Mouse (Mus musculus) cerebellum, adult 9-10 months (tissue): Measurements from ENCODE around the gene Map7d1.

Experiments
- DNase-seq: peaks from one replicate; pipeline ENCODE4 v3.0.0; 2022

The Map7d1 gene

DNA sequence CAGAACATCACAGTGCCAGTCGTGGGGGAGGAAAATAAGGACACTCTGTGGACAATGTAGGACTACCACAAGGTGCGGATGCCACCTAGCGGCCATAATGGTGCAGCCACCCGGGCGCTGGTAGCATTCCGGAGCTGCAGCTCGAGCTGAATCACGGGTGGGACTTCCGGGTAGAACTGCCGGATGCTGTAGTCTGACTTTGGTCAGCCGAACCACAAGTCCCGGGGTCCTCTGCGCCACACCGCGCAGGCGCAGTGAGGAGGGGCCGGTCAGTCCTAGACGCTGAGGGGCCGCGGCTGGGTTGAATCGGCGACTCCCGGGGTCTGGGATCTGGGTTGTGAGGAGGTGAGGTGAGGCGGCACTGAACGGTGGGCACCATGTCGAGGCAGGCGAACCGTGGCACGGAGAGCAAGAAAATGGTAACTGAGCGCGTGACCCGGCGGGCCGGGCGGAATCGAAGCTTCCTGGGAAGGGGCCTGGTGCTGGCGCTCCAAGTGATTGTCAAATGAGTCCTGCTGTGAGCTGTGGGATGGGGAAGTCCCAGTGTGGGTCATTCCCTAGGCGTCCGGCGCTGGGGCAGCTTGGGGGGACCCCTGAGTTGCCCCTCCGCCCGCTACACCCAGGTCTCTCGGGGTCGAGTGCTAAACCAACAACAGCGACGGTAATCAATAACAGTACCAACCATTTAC lies 6.1 kb upstream of the Map7d1 start, which contains the start of gene Trappc3:
Gene Trappc3 (plus strand): TSS at position 207 of the 689 bp plus-strand sequence.
- peak; percentile 100 for DNase-seq

DNA sequence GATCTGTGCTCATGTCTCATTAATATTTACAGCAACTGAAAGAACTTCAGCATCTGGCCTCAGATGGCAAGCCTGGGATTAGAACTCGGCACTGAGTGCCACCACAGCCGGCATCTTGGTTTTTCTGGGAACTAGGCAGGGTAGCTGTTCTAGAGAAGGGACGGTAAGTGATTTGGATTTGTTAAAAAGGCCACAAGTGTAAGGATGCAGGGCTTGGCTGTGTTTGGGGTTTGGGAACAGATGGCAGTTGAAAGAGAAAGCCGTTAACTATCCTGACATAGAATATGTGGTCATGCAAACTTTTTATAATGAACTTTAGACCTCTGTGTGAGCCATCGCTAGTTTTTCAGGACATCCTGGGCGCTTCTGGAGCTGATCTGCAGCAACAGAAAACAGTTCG lies 5.5 kb upstream of the Map7d1 start:
- no peak for DNase-seq

DNA sequence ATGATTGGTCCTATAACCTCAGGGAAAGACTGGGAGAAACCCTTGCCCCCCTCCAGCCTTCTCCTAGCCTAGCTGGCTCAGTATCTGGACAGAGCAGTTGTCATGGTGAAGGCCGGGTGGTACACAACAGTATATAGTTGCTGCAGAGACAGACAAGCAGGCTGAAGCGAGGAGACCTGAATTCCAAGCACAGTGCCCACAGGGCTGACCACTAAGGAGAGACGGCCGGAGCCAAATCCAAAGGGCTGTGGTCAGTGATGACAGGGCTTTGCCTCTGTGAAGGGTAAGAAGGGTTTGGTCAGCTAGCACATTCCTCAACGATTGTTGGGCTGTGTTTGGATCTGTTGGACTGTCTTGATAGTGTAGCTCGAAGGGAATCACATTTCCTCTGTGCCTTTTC lies 5.1 kb upstream of the Map7d1 start:
- no peak for DNase-seq

DNA sequence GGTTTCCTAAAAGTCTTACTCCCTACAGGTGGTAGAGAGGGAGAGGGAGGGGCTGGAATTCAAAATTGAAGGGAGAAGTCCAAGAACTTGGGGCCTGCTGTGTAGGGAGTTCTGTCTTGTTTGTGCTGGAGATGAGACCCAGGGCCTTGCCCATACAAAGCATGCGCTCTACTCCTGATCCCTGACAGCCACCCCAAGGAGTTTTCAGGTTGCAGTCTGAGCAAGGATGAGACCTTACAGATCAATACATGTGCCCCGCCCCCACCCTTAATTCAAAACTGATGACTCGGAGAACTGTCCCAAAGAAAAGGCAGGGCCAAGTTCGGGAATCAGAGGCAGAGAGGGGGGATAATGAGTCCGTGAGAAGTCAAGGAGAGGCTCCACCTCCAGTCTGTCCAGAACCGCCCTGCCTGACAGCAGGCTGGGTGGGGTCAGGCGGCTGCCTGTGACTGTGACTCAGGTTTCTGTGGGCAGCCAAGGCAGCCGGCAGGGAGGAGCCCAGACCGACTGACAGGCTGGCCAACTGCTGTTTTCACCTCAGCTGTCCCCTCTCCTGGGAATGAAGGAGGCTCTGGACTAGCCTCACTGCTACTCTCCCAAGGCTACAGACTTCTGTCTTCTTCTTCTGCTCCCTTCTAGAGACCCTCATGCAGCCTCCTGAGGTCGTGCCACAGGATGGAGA lies 4.5 kb upstream of the Map7d1 start:
- DNase-seq: peak; percentile 75

DNA sequence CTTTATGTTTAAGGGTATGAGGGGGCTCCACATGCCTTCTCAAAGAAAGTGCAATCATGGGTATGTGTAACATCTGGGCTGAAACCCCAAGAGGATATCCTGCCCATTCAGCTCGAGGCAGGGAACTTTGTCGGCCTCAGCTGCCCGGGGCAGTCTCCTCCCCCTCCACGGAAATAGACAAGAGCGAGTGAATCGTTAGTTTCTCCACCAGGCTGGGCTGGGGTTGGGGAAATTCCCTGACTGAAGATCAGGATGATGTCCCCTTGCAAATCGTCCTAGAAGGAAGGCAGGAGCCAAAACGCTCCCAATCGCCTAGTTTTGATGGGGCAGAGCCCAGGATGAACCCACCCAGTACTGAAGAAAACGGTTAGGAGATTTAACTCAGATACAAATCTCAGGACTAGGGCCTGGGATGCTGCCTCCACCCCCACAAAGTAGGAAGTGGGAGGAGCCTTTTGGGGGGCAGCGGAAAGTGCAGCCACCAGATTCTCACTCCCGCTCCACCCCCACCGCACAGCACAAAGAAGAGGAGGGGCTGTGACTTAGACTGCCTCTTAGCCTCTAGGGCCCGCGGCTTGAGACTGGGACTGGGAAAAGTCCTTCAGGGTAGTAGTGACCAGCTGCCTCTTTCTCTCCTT lies 3.5 kb upstream of the Map7d1 start:
- DNase-seq: peak; percentile 67

DNA sequence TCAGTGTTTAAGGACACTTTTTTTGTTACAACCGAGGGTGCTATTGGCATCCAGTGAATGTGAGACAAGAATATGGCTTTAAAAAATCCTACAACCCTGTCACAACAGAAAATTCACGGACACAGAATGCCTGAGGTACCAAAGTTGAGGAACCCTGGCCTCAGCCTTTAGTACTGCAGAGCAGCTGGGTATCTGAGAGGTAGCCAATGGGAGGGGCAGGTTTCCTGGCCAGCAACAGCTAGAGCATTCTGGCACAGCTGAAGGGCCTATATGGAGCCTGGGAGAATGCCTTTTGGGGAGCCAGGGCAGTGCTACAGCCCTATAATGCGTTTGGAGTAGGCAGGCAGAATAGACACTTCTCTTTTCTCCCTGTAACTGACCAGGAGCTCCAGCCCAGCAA lies 2.9 kb upstream of the Map7d1 start:
- DNase-seq: peak; percentile 65

DNA sequence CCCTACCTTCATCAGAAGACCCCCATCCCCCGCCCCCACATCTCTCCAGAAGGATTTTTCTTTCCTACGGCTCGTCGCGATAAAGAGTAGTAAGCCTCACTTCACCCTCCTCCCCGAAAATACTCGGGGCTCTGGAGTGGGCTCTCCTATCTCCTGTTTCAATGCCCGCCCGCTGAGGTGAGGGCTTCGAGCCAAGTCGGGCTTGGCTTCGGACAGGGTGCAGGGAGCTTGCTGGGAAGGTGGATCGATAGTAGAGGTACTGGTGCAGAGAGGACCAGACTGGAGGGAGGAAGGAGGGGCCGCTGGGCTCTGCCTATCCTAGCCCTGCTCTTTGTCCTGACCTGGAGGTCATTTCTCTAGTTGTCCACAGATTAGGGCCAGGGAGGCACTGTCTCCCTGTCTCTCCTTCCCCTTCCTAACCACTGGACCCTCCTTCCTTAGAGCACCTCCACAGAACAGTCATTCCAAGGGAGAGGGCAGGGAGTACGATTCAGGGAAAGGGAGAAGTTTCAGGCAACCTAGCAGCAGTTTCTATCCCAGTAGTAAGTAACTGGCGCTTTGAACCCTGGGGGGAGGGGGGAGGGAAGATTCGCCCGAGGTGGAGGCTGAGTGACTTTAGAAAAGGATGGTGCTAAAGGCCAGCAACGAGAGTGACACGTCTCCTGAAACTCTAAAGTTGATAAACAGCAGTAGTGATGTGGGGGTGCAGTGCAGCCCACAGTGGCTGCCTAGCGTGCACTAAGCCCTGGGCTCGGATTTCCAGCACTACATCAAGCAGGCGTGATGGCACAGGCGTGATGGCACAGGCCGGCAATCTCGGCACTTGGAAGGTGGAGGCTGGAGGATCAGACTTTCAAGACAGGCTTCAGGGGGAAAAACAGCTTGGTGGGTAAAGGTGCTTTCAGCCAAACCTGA lies 1.1 kb upstream of the Map7d1 start:
- peak; percentile 84 for DNase-seq

DNA sequence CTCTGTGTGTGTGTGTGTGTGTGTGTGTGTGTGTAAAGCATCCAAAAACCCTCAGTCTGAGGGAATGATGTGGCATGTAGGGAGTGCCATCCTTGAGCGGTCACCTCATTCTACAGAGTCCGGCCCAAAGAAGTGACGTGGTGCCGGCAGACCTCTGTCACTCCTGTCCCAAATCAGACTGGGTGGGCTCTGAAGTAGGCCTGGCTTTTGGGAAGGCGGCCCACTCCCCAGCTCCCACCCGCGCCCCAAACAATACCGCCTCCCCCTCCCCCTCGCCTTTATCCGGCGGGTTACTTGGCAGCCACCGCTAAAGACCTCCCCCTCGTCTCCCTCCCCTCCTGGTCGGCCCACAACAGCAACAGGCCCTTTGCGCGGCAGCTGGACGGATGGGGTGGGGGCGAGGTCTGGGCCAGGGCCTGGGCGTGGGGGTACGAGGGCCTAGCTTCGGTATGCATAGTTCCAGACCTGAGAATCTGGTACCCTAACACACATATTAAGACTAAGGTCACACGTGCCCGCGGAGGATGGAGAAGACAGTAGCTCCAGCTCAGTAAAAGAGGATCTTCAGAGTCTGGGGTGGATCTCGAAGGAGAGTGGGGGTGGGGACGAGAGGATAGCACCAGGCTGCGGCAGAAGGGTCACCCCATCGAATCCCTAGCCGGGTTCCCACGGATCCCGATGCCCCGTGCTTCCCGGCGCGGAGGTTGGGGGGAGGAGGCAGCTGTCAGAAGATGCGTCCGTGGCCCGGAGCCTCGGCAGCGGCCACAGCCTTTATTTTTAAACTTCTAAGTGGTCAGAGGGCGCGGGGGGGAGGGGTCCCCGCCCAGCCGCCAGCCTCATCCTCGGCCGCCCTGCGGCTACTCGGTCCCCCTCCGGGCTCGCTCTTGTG lies 786 bp downstream of the Map7d1 start:
- DNase-seq: peak; percentile 74

DNA sequence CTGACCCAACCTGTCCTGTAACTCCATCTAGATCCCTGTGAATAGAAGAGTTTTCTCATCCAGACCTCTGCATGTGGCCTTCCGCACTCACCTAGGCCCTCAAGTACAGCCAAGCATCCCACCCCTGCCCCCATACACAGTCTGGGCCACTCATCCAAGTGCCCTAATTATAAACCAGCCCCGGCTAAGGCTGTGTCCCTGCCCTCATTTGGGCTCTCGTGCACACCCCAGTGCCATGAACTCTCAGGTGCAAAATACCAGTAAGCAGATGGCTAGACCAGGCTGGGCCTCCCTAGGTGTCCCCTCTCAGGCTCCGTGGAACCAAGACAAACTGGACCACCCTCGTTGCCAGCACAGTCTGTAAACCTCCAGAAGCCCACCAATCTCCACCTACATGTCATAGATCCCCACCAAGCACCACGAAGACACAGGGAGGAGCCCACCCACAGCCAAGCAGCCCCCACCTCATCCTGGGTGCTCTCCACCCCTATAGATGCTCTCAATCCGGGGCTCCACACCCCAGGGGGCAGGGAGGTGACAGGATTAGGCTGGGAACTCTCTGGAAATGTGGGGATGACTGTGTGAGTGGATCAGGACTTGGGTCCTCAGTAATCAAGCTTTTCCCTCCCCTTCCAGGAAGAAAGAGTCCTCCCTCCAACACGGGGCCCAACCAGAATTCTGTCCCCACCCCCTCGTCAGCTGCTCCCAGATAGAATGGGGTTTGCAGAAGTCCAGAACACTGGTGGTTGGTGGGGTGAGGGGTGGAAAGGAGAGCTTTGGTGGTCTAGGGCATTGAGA lies 1.6 kb downstream of the Map7d1 start:
- DNase-seq: peak; percentile 84

DNA sequence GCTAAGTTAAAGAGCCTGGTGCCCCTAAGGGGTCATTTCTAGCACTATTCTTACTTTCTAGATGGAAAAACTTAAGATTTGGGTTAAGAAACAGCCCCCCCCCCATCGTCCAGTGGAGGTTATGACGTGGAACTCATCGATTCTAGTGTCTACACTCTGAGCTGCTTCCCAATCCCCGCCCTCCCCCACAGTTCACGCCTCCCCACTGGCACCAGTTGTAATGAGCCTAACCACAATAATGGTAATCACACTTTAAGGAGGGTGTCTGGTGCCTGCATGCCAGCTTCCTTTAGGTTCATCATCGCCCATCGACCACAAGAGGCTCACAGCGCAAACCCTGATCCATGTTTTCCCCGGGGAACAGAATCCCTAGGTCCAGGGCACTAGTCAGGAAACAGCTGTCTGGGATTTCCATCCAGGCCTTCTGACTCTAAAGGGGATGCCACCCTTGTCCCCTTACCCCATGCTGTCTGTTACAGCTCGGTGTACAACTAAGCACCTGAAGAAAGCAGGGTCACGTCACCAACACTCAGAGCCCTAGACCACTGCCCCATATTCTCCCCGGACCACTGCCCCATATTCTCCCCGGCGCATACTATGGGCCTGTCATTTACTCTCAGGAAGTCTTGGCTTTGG lies 2.4 kb downstream of the Map7d1 start:
- DNase-seq: no peak

DNA sequence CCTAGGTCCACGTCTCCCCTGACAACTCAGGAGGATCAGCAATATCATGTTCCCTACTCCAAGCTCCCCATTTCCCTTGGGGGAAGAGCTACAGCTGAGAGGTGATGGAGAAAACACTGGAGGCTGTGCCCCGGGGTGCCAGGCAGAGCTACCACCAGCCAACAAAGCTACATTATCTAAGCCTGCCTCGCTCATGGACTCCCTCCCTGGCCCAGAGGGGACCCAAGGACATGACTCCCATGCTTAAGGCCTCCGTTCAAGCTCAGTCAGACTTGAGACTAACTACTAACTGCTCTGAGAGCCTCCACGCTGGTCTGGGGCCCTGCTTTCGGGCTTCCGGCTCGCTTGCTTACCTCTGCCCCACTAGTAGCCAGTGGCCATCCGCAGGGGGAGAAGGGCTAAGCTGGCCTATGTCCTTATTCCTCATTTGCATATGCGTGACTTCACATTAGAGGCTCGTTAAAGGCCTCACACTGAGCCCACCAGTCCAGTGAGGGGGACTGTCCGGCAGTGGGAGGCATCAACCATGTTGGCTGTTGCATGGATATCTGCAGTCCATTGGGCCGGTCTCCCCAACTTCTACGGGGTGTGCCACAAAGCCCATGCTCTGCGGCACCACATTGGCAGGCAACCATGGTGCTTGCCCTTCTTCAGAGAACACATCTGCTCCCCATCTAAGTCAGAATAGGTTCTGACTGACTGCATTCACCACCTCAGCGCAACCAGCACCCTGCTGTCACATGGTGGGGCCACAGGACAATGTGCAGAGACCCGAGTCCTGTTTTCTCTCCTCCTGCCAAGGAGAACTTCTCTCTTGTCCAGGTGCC lies 3.5 kb downstream of the Map7d1 start:
- DNase-seq: peak; percentile 60

DNA sequence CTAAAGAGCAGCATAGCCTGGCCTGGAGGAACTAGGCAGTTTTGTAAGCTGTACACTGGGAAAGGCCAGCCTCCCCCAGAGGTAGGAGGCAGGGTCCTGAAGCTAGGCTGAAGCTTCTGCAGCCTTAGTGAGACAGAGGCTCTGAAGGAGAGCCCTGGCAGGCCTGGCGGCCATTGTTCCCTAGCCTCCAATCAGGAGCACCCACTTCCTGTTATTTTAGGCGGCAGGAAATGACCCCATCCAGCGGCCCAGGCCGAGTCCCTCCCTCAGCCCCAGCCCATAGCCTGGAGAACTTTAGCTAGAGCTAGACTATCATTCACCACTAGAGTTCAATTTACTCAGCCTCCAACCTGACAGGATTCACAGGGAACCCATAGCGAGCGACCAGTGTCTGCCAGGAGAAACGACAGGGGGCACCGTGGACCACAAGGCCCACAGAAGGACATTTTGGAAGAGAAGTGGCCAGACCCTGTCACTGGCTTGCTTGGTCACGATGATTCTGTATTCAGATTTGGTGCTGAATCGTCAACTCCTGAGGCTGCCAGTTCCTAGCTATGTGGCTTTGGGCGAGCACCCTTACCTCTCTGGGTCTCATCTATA lies 4.4 kb downstream of the Map7d1 start:
- no peak for DNase-seq

DNA sequence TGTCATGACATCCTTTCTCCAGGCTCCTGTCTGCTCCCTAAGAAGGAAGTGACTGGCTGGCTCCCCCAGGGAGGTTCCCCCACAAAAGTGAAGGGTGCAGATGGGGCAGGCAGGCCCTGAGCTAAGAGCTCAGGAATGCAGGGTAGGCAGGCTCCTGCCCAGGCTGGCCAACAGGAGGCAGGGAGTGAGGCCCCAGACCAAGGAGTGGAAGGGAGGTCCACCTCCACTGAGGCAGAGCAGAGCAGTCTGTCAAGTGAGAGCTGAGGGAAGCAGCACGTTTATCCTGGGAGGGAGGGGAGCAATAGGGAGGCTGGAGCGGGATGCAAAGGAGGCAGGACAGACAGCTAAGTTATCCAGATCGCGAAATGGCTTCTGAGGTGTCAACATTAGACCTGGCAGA lies 5.5 kb downstream of the Map7d1 start:
- no peak for DNase-seq

DNA sequence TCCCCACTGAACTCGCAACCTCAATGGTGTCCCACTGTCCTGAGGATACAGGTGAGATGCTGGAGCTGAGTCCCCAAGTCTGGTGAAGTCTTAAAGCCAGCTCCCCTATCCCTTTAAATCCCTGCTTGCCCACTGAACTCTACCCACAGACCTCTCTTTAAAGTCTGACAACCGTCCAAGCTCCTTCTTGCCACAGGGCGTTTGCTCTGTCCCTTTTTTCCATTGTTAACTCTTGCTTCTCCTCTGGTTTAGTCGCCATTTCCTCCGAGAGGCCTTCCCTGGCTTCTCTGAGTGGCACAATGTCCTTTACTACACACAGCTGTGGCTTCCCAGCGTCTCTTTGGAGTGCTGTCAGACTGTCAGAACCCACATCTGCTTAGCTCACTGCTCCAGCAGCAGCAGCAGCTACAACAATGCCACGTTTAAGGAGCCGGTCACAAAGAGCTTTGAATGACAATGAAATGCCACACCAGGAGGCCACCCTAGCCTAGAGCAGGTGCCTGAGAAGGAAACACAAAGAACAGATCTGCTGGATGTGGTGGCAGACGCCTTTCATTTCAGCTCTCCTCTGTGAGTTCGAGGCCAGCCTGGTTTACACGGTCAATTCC lies 7.8 kb downstream of the Map7d1 start:
- DNase-seq: no peak

DNA sequence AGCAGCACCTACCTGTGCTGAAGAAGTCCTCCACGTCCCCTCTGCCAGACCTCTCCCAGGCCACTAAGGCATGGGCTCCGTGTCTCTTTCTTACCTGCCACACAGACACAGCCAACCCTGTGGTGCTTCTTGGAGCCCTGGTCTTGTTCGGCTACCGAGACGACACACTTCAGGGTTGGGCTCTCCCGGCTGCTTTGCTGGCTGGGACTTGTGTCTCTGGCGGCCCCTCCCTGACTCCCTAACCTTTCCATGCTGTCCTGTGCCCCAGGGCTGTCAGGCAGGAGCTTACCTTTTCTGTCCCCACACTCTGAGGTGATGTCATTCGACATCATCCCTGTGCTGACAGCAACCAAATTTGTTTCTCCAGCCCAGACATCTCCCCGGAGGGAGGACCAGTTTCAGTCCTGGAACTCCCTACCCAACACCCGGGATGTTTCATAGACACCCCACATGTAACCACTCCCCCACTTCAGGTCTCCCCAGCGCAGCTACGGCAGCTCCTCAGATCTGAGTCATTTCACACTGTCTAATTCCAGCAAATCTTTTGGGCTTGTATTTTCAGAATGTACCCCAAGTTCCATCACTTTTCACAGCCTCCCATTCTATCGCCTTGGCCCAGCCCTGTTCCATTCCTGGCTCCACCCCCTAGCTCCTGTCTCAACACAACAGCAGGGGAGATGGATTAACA lies 9.8 kb downstream of the Map7d1 start:
- no peak for DNase-seq

DNA sequence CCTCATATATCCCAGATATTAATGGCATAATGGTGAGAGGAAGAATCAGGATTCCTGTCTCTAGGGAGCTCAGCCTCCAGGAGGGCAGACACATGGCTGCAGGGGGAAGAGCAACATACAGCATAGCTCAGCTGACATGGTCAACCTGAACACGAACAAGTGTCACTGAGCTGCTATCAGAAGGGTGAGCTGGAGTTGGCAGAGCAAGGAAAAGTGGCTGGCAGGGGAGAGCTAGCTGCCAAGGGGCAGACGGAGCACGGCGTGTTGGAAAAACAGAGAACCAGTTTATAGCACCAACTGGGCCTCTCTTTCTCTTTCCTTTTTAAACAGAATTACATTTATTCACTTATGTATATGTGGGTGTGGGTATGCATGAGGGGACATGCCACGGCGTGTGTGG lies 13.6 kb downstream of the Map7d1 start:
- peak; percentile 79 for DNase-seq

DNA sequence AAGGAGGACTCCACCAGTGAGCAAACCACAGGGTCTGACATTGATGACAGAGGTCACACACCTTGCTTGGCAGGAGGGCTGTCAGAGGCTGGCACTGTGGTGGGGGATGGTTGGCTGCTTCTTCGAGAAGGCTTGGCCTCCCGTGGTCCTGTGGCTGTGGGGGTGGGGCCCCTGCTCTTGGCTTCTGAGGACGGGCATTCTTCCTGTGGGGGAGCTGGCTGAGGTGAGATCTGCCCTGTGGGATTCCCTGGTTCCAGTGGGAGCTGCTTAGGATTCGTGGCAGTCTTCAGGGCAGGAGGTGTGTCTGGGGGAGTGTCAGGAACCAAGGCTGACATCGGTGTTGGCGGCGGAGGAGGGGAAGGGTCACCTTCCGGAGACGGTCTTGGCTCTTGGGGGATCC lies 14.2 kb downstream of the Map7d1 start:
- no peak for DNase-seq

DNA sequence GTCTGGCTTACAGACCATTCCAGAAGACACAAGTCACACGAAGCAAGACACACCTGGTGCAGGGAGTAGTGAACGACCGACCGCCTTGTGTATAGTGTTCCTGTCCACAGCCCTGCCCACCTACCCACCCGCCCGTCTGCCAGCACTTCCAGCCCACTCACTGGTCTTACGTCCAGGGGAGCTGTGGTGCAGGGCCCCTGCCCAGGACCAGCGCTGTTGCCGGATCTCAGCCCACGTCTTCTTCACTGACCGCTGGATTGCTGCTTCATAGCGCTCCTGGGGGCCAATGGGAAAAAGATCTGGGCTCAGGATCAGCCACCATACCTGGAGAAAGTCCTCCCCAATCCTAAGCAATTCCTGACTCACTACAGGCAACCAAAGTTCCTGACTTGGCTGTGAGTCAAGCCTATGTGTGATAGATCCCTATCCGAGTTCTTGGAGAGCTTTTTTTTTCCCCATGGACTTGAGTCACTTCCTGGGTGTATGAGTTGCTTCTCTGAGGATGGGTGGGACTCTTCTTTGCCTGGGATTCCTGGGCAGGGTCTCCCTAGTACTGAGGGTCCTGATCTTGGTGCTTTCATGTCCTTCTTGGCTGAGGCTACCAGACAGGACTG lies 16.2 kb downstream of the Map7d1 start:
- DNase-seq: no peak
